Mouse (Mus musculus) C2C12 (cell line): Measurements from ENCODE around the gene Serinc4. TPM values are rescaled to one million over a fixed set of nuclear protein-coding genes. Genes with fewer than 3 reads are reported as not detected.
A peak's percentile ranks its signal among the peaks of the same experiment; 100 is the strongest.

ENCODE experiments used
- H3K27me3 ChIP-seq: one replicate; pipeline ENCODE4 v1.6.1; 2011; ENCODE audit not compliant: control insufficient read depth, insufficient read depth, insufficient read length
- H3K36me3 ChIP-seq: one replicate; pipeline ENCODE4 v1.6.1; 2011; ENCODE audit not compliant: control insufficient read depth, insufficient read depth
- H3K4me3 ChIP-seq: one replicate; pipeline ENCODE4 v1.5.1; 2011; ENCODE audit warnings: mild to moderate bottlenecking, control low read depth; ENCODE audit not compliant: poor library complexity, insufficient read depth, severe bottlenecking
- H3K79me2 ChIP-seq: one replicate; pipeline ENCODE4 v1.6.1; 2011; ENCODE audit not compliant: control insufficient read depth, insufficient read depth
- H3K79me3 ChIP-seq: one replicate; pipeline ENCODE4 v1.6.1; 2011; ENCODE audit warnings: low read depth, control low read depth
- H3ac ChIP-seq: one replicate; pipeline ENCODE3; 2011; ENCODE audit warnings: low read depth; ENCODE audit not compliant: control insufficient read depth, insufficient read length
- CEBPB ChIP-seq: IDR thresholded peaks from one replicate; pipeline ENCODE4 v1.6.1; 2011; ENCODE audit warnings: low read depth, mild to moderate bottlenecking, control low read depth, moderate library complexity
- CTCF ChIP-seq: IDR thresholded peaks from one replicate; pipeline ENCODE4 v1.5.1; 2011; ENCODE audit not compliant: control insufficient read depth, insufficient read depth, insufficient read length
- FOSL1 ChIP-seq: IDR thresholded peaks from one replicate; pipeline ENCODE4 v1.8.0; 2011; ENCODE audit warnings: mild to moderate bottlenecking, low read length; ENCODE audit not compliant: poor library complexity, insufficient read depth, severe bottlenecking
- MAX ChIP-seq: IDR thresholded peaks from one replicate; pipeline ENCODE4 v1.6.1; 2011; ENCODE audit warnings: mild to moderate bottlenecking, control low read depth
- MYOD1 ChIP-seq: IDR thresholded peaks from one replicate; pipeline ENCODE4 v1.6.1; 2011; ENCODE audit warnings: low read depth; ENCODE audit not compliant: control insufficient read depth, insufficient read length
- MYOG ChIP-seq: IDR thresholded peaks from one replicate; pipeline ENCODE4 v1.6.1; 2011; ENCODE audit not compliant: control insufficient read depth, insufficient read length; ENCODE audit errors: extremely low read depth
- USF1 ChIP-seq: IDR thresholded peaks from one replicate; pipeline ENCODE4 v1.6.1; 2011; ENCODE audit warnings: low read depth, mild to moderate bottlenecking, control low read depth, moderate library complexity
- polyA plus RNA-seq: library from polyadenylated mRNA; unstranded; fragments of >200 nt; fragmentation: generic; extraction: Trizol; gene quantifications from one replicate; pipeline ENCODE4 v1.2.1, GENCODE M21; 2012; ENCODE audit warnings: missing spikeins

Gene Serinc4
- polyA plus RNA-seq, 1 experiment, result 0.20 TPM

DNA sequence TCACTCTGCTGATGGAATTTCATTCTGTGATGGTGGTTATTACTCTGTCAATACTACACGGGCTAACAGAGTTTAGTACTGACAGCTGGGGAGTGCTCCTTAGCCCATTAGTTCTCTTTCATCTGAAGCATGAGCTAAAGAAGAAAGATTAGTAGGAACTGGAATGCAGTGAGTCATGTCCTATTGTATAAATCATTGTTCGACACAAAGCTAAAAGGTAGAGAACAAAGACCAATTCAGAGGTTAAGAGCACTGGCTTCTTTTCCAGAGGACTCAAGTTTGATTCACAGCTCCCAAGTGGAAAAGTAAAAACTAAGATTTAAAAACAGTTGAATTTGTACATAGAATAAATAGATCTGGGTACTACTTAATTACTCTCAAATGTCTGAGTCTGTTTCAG is 3.5 kb upstream of the Serinc4 start:
- H3K79me3 ChIP-seq, result peaks cover 9% of the 10 kb centered on the region
- H3K79me2 ChIP-seq, result peaks cover 21% of the 10 kb centered on the region
- peaks cover 14% of the 10 kb centered on the region for H3K36me3 ChIP-seq
- no peaks in the 10 kb centered on the region for H3K27me3 ChIP-seq
- no peak overlapping the region for H3K4me3 ChIP-seq
- no peak for TF ChIP-seq CTCF
- no peak for TF ChIP-seq USF1
- TF ChIP-seq MYOD1, result no peak
- TF ChIP-seq MYOG, result no peak
- no peak for TF ChIP-seq MAX
- no peak for TF ChIP-seq CEBPB
- no peak for TF ChIP-seq FOSL1
- no peak overlapping the region for H3ac ChIP-seq

GRCm38 (mm10) chr2:121455534-121455933 is 1.0 kb downstream of the Serinc4 start:
- H3K27me3 ChIP-seq, result no peaks in the 10 kb centered on the region
- H3ac ChIP-seq, result no peak overlapping the region
- H3K79me3 ChIP-seq, result peaks cover 21% of the 10 kb centered on the region
- peaks cover 47% of the 10 kb centered on the region for H3K36me3 ChIP-seq
- TF ChIP-seq CEBPB, result no peak
- TF ChIP-seq MYOD1, result no peak
- TF ChIP-seq FOSL1, result no peak
- no peak for TF ChIP-seq MYOG
- TF ChIP-seq USF1, result no peak
- TF ChIP-seq CTCF, result no peak
- no peak for TF ChIP-seq MAX
- H3K79me2 ChIP-seq, result peaks cover 52% of the 10 kb centered on the region
- no peak overlapping the region for H3K4me3 ChIP-seq

- peaks cover 31% of the 10 kb centered on the region for H3K79me3 ChIP-seq
- peaks cover 48% of the 10 kb centered on the region for H3K36me3 ChIP-seq
- H3ac ChIP-seq, result no peak overlapping the region
- H3K79me2 ChIP-seq, result peaks cover 65% of the 10 kb centered on the region
- no peaks in the 10 kb centered on the region for H3K27me3 ChIP-seq
- no peak overlapping the region for H3K4me3 ChIP-seq
- TF ChIP-seq CTCF (no peak), FOSL1 (no peak), MYOD1 (no peak), MYOG (no peak), USF1 (no peak), CEBPB (no peak), MAX (no peak)
Measured at GRCm38 (mm10) chr2:121453917-121454316, 2.7 kb downstream of the Serinc4 start.

GRCm38 (mm10) chr2:121452990-121453389 is 3.6 kb downstream of the Serinc4 start, which contains the start of gene Hypk:
TSS of gene Hypk (plus strand) at chr2:121453290.
- Histone ChIP-seq H3ac (no peak within 1 kb of the TSS), H3K79me2 (peaks cover 57% of the 10 kb centered on the region), H3K4me3 (no peak within 1 kb of the TSS), H3K79me3 (peaks cover 29% of the 10 kb centered on the region), H3K27me3 (no peaks in the 10 kb centered on the region), H3K36me3 (peaks cover 40% of the 10 kb centered on the region)
- TF ChIP-seq MYOG (no peak), USF1 (no peak), FOSL1 (no peak), CEBPB (no peak), MAX (no peak), CTCF (no peak), MYOD1 (no peak)

DNA sequence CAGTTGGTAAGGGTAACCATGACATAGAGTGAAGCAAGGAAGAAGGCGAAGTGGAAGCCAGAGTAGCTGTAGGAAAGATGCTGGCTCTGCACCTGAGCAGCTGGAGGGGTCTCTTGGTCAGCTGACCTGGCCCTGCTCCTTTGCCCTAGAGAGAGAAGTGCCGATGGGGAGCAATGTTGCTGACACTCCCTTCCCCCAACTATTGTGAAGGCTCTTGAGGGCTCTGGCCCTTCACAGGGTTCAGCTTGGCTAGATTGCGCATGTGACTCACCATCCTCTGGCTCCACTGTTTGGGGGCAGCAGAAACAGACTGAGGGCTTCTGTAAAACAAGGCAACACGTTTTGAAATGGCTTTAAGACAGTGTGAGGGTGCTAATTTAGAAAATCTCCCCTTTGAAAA is 4.2 kb downstream of the Serinc4 start:
- Histone ChIP-seq H3K36me3 (peaks cover 36% of the 10 kb centered on the region), H3K4me3 (no peak overlapping the region), H3K79me2 (peaks cover 51% of the 10 kb centered on the region), H3ac (no peak overlapping the region), H3K79me3 (peaks cover 22% of the 10 kb centered on the region), H3K27me3 (no peaks in the 10 kb centered on the region)
- no peak for TF ChIP-seq MAX

DNA sequence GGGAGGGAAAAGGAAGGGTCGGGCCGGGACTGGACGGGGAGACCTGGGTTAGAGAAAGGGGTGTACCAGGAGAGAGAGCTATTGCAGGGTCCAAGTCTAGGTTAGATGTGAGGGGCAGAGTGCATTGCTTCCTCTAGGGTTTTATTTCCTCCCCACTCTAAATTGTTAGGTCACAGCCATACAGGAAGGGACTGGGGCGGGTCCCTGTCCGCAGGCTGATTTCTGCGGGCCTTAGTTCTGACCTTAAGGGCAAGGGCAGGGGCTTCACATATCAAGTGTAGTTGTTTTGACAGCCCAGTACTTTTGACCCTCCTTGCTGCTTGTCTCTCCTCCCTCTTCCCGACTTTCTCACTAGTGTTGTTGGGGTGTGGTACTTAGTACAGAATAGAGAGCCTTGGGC is 6.5 kb downstream of the Serinc4 start:
- Histone ChIP-seq H3K27me3 (no peaks in the 10 kb centered on the region), H3K79me3 (peaks cover 21% of the 10 kb centered on the region), H3K36me3 (peaks cover 36% of the 10 kb centered on the region), H3ac (peak overlapping the region; percentile 83), H3K4me3 (peak overlapping the region; percentile 92), H3K79me2 (peaks cover 45% of the 10 kb centered on the region)
- TF ChIP-seq MYOD1, result no peak
- no peak for TF ChIP-seq USF1
- no peak for TF ChIP-seq FOSL1
- no peak for TF ChIP-seq MAX
- TF ChIP-seq MYOG, result no peak
- no peak for TF ChIP-seq CTCF
- TF ChIP-seq CEBPB, result no peak
